Comparison of ENCODE assay signal across 14 mouse cellular contexts in the genomic region with DNA sequence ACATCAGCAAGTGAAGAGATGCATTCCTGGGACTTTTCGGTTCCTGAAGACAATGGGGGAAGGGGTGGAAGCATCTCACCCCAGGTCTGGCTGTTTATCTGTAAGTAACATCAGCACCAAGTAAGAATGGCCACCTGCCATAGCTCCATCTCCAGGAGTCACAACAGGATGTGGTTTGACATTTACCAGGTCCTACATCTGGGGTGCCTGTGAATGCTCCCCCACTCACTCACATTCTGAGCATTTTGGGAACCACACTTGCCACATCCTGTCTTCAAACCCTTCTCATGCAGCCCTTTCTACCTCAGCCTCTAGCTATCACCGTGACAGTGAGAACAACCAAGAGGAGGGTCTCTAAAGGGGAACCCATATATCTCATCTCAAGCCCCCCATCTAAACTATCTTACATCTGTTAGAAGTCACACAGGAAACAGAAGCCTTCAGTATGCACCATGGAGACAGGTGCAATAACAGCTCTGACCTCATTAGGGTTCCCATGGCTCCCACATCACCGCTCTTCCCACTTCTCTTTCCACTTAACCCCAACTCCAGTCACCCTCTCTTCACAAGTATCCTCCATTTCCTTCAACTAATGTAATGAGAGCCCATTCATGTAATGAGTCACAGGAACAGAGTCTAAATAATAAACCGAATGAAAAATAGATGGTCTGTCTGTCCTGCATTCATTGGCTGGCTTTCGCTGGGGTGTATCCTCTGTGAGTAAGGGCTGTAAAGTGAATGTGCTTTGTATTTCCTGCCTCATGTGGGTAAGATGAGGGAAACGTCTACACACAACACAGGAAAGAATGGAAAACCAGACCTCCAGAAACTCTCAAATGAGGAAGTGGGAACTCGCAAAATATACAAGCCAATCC. TPM values are rescaled to one million over a fixed set of nuclear protein-coding genes. Genes with fewer than 3 reads are reported as not detected.
DNase-seq lines count a peak whose midpoint lies in the region; ATAC-seq and TF ChIP-seq lines count a peak whose summit lies in the region.
"Had no signal": no experiment of that assay in that cellular context is flagged by ENCODE, and none has a peak within 500 bp of the region (broad histone marks: within the 10 kb centered on the region; RNA-seq: fewer than 3 reads in every experiment).

No protein-coding gene starts in this region.

- no peak for DNase-seq in lung, postnatal 0 days (ENCODE audit: low spot score)
- peak; percentile 81 to 90 for DNase-seq in thymus, postnatal 36 days
- DNase-seq in hindbrain, embryonic 11.5 days (ENCODE audit: low spot score), result no peak
- DNase-seq: kidney, postnatal 4 days; right cerebral cortex, postnatal 14 days had no signal

- 74% methylated on average over 7 of the region's 7 CpGs for WGBS in lung, embryonic 16.5 days
- WGBS in lung, postnatal 0 days, result 61% methylated on average over 7 of the region's 7 CpGs
- 5% methylated on average over 7 of the region's 7 CpGs for WGBS in bone marrow, adult 2 months
- WGBS in hindbrain, embryonic 11.5 days, result 81% methylated on average over 7 of the region's 7 CpGs

- H3K9ac ChIP-seq in lung, embryonic 16.5 days (ENCODE audit: low read length), result no peak overlapping the region
- H3K9ac ChIP-seq in lung, postnatal 0 days (replicated peaks; ENCODE audit: low read depth), result no peak overlapping the region
- no peak overlapping the region for H3K9ac ChIP-seq in hindbrain, embryonic 11.5 days (ENCODE audit: low read depth, low read length)

- no peaks in the 10 kb centered on the region for H3K4me1 ChIP-seq in lung, embryonic 16.5 days (replicated peaks; ENCODE audit: control insufficient read depth, insufficient read depth, low read length)
- no peaks in the 10 kb centered on the region for H3K4me1 ChIP-seq in lung, postnatal 0 days (ENCODE audit: insufficient read depth, low read depth, low read length)
- no peaks in the 10 kb centered on the region; the same call in 1 of the 2 replicates for H3K4me1 ChIP-seq in bone marrow, adult 2 months (ENCODE audit: control insufficient read depth, insufficient read depth, low read length)
- H3K4me1 ChIP-seq in hindbrain, embryonic 11.5 days (replicated peaks; ENCODE audit: control insufficient read depth, insufficient read depth, low read length), result no peaks in the 10 kb centered on the region

- no peaks in the 10 kb centered on the region for H3K9me3 ChIP-seq in lung, embryonic 16.5 days (ENCODE audit: control insufficient read depth, low read length)
- no peaks in the 10 kb centered on the region for H3K9me3 ChIP-seq in lung, postnatal 0 days (ENCODE audit: low read length)
- H3K9me3 ChIP-seq in hindbrain, embryonic 11.5 days (ENCODE audit: control insufficient read depth, low read length), result no peaks in the 10 kb centered on the region
- H3K9me3 ChIP-seq: G1E had no signal

- no peak for TF ChIP-seq EP300 in lung, postnatal 0 days (IDR thresholded peaks at IDR 0.05)

- no peak for TF ChIP-seq POLR2A in bone marrow, adult 2 months (IDR thresholded peaks at IDR 0.05; ENCODE audit: borderline replicate concordance, control insufficient read depth, low read depth, low read length)

- no peak overlapping the region for H3K4me2 ChIP-seq in lung, embryonic 16.5 days (ENCODE audit: low read depth, low read length)
- H3K4me2 ChIP-seq in lung, postnatal 0 days (replicated peaks; ENCODE audit: low read depth, low read length), result no peak overlapping the region
- H3K4me2 ChIP-seq in hindbrain, embryonic 11.5 days (replicated peaks; ENCODE audit: low read depth, low read length), result no peak overlapping the region

- TF ChIP-seq CTCF in lung, postnatal 0 days (IDR thresholded peaks at IDR 0.05), result no peak
- no peak for TF ChIP-seq CTCF in bone marrow, adult 2 months (IDR thresholded peaks at IDR 0.05; ENCODE audit: control insufficient read depth, insufficient read depth, low read length)

- no peak overlapping the region for H3K4me3 ChIP-seq in lung, embryonic 16.5 days (ENCODE audit: low read length)
- H3K4me3 ChIP-seq in lung, postnatal 0 days (ENCODE audit: low read depth, low read length), result no peak overlapping the region
- H3K4me3 ChIP-seq in bone marrow, adult 2 months (replicated peaks; ENCODE audit: control insufficient read depth, low read depth, low read length), result no peak overlapping the region
- no peak overlapping the region for H3K4me3 ChIP-seq in hindbrain, embryonic 11.5 days (ENCODE audit: low read depth, low read length)
- H3K4me3 ChIP-seq: heart, adult 2 months had no signal

- H3K27ac ChIP-seq in lung, embryonic 16.5 days (ENCODE audit: low read length), result no peak overlapping the region
- H3K27ac ChIP-seq in lung, postnatal 0 days (ENCODE audit: low read length), result no peak overlapping the region
- peak overlapping the region; percentile 37; the same call in 1 of the 2 replicates for H3K27ac ChIP-seq in bone marrow, adult 2 months (ENCODE audit: control insufficient read depth, insufficient read depth, low read depth, low read length, poor library complexity)
- no peak overlapping the region for H3K27ac ChIP-seq in hindbrain, embryonic 11.5 days (ENCODE audit: low read depth, low read length)
- H3K27ac ChIP-seq: heart, adult 2 months had no signal

- no peaks in the 10 kb centered on the region for H3K27me3 ChIP-seq in lung, embryonic 16.5 days (ENCODE audit: control insufficient read depth, insufficient read depth, low read depth, low read length)
- H3K27me3 ChIP-seq in lung, postnatal 0 days (replicated peaks; ENCODE audit: insufficient read depth, low read length), result no peaks in the 10 kb centered on the region
- no peaks in the 10 kb centered on the region for H3K27me3 ChIP-seq in hindbrain, embryonic 11.5 days (ENCODE audit: control insufficient read depth, insufficient read depth, low read length)

- no peaks in the 10 kb centered on the region for H3K36me3 ChIP-seq in lung, embryonic 16.5 days (ENCODE audit: control insufficient read depth, insufficient read depth, low read length)
- H3K36me3 ChIP-seq in lung, postnatal 0 days (ENCODE audit: insufficient read depth, low read length), result no peaks in the 10 kb centered on the region
- no peaks in the 10 kb centered on the region for H3K36me3 ChIP-seq in hindbrain, embryonic 11.5 days (ENCODE audit: control insufficient read depth, insufficient read depth, low read length)
- H3K36me3 ChIP-seq: G1E had no signal

- ATAC-seq in lung, embryonic 16.5 days (ENCODE audit: low read depth), result peak; percentile 51; the same call in 1 of the 2 replicates
- no peak for ATAC-seq in lung, postnatal 0 days
- peak; percentile 76 for ATAC-seq in neutrophil, adult 5-6 weeks (ENCODE audit: extremely low read depth, insufficient number of reproducible peaks, low FRiP score, poor library complexity, severe bottlenecking)
- no peak for ATAC-seq in frontal cortex, adult (ENCODE audit: low TSS enrichment)
- no peak for ATAC-seq in hindbrain, embryonic 11.5 days (ENCODE audit: low FRiP score)

RNA-seq across cellular contexts. Expression of gene Prss2, which starts 32.9 kb away (rescaled TPM):
- not detected in 2 replicates for polyA plus RNA-seq in lung, embryonic 16.5 days (2015; fragmentation: Nextera tagmentation; extraction: Ambion mirVana)
- polyA plus RNA-seq in lung, postnatal 0 days (2015; fragmentation: Nextera tagmentation; extraction: Ambion mirVana), result not detected in 2 replicates
- polyA plus RNA-seq in bone marrow, adult 2 months (2011; ENCODE audit: insufficient read depth, insufficient read length, low replicate concordance, missing spikeins), result not detected in 2 replicates
- not detected in 2 replicates for total RNA-seq in neutrophil, adult 5-6 weeks (2017)
- not detected in 2 replicates for polyA plus RNA-seq in hindbrain, embryonic 11.5 days (2014; fragmentation: Nextera tagmentation; extraction: Ambion mirVana)
- total RNA-seq: G1E; heart, adult 2 months; left cerebral cortex, postnatal 14 days had no signal
- polyA plus RNA-seq: forebrain, embryonic 11.5 days; G1E; heart, adult 2 months; neural tube, embryonic 11.5 days had no signal

RNA-seq across cellular contexts. Expression of gene Ephb6, which starts 50.8 kb away (rescaled TPM):
- 12.0 and 15.6 TPM in 2 replicates for polyA plus RNA-seq in lung, embryonic 16.5 days (2015; fragmentation: Nextera tagmentation; extraction: Ambion mirVana)
- polyA plus RNA-seq in lung, postnatal 0 days (2015; fragmentation: Nextera tagmentation; extraction: Ambion mirVana), result 5.5 and 6.2 TPM in 2 replicates
- polyA plus RNA-seq in bone marrow, adult 2 months (2011; ENCODE audit: insufficient read depth, insufficient read length, low replicate concordance, missing spikeins), result 2.4 TPM in 1 of 2 replicates, not detected in the other
- 1.1 and 3.0 TPM in 2 replicates for total RNA-seq in neutrophil, adult 5-6 weeks (2017)
- 8.8 and 8.9 TPM in 2 replicates for polyA plus RNA-seq in hindbrain, embryonic 11.5 days (2014; fragmentation: Nextera tagmentation; extraction: Ambion mirVana)

Comparison
In these comparisons a context has a peak if more than half of its experiments do, and no peak if none do; other contexts are left out.
1. ATAC-seq: peak in lung, embryonic 16.5 days (single experiment) and neutrophil, adult 5-6 weeks (single experiment); none in lung, postnatal 0 days (single experiment), frontal cortex, adult (single experiment) and hindbrain, embryonic 11.5 days (single experiment).
2. DNase-seq: peak in thymus, postnatal 36 days (2 of 2); none in lung, postnatal 0 days (single experiment) and hindbrain, embryonic 11.5 days (single experiment).